Mouse (Mus musculus): ENCODE results near the gene Lypd8. TPM values are rescaled to one million over a fixed set of nuclear protein-coding genes. Genes with fewer than 3 reads are reported as not detected.
"Not testable (repeated sequence)": the region's sequence is repeated elsewhere in the genome, so short reads cannot be mapped to it uniquely, and the experiment has no call there.

The Lypd8 gene
- not detected for polyA plus RNA-seq (2017; shearing (Covaris generic))

GRCm38 (mm10) chr11:58378763-58379278, at the start of gene Lypd8:
Gene Lypd8, plus strand, starts transcription at chr11:58379043.
- no peak for ATAC-seq

- ATAC-seq, result peak; percentile 30
Measured at GRCm38 (mm10) chr11:58329906-58330275, 49.0 kb upstream of the Lypd8 start.

GRCm38 (mm10) chr11:58330276-58331148, 48.3 kb upstream of the Lypd8 start, which contains the start of the genes Zfp672 and Sh3bp5l:
Gene Zfp672, minus strand, starts transcription at chr11:58330339.
Gene Sh3bp5l, plus strand, starts transcription at chr11:58330724.
- peak; percentile 93 for ATAC-seq

GRCm38 (mm10) chr11:58331149-58331495, 47.7 kb upstream of the Lypd8 start:
- ATAC-seq, result no peak

- ATAC-seq, result no peak
Measured at GRCm38 (mm10) chr11:58331546-58331945, 47.3 kb upstream of the Lypd8 start.

GRCm38 (mm10) chr11:58334746-58335145, 44.1 kb upstream of the Lypd8 start:
- ATAC-seq, result no peak

GRCm38 (mm10) chr11:58346745-58347144, 32.1 kb upstream of the Lypd8 start:
- no peak for ATAC-seq

GRCm38 (mm10) chr11:58350628-58351027, 28.2 kb upstream of the Lypd8 start:
- ATAC-seq, result no peak

GRCm38 (mm10) chr11:58351179-58351578, 27.7 kb upstream of the Lypd8 start:
- ATAC-seq, result no peak

- no peak for ATAC-seq
Measured at GRCm38 (mm10) chr11:58352681-58353548, 25.9 kb upstream of the Lypd8 start.

- no peak for ATAC-seq
Measured at GRCm38 (mm10) chr11:58353709-58354108, 25.1 kb upstream of the Lypd8 start.

- no peak for ATAC-seq
Measured at GRCm38 (mm10) chr11:58354476-58354875, 24.4 kb upstream of the Lypd8 start.

- ATAC-seq, result no peak
Measured at GRCm38 (mm10) chr11:58354927-58355326, 23.9 kb upstream of the Lypd8 start.

- no peak for ATAC-seq
Measured at GRCm38 (mm10) chr11:58357042-58357441, 21.8 kb upstream of the Lypd8 start.

- no peak for ATAC-seq
Measured at GRCm38 (mm10) chr11:58357844-58358534, 20.9 kb upstream of the Lypd8 start.

GRCm38 (mm10) chr11:58362562-58362961, 16.3 kb upstream of the Lypd8 start:
- ATAC-seq, result not testable (repeated sequence)

GRCm38 (mm10) chr11:58364454-58364853, 14.4 kb upstream of the Lypd8 start:
- no peak for ATAC-seq

GRCm38 (mm10) chr11:58366191-58366590, 12.7 kb upstream of the Lypd8 start:
- not testable (repeated sequence) for ATAC-seq

GRCm38 (mm10) chr11:58377273-58377672, 1.6 kb upstream of the Lypd8 start:
- no peak for ATAC-seq

GRCm38 (mm10) chr11:58377686-58378085, 1.2 kb upstream of the Lypd8 start:
- no peak for ATAC-seq

GRCm38 (mm10) chr11:58379516-58379915, 673 bp downstream of the Lypd8 start:
- no peak for ATAC-seq

- ATAC-seq, result no peak
Measured at GRCm38 (mm10) chr11:58382471-58382870, 3.6 kb downstream of the Lypd8 start.

Measured in activated CD4-positive, CD25-positive, alpha-beta regulatory T cell, adult 4 months (primary cell).